Mouse (Mus musculus) limb, embryonic 13.5 days (tissue): ENCODE measurements at regions not wholly inside any gene's neighbourhood (a gene's known extent, or its start where the extent isn't known, plus 50 kb on each side); places are given as distances from the start of the nearest gene placed in this dataset.
"Not testable (repeated sequence)": the region's sequence is repeated elsewhere in the genome, so short reads cannot be mapped to it uniquely, and the experiment has no call there.

Experiments
- ATAC-seq: fragments of 200-750 bp; cut with Nextera tagmentation; 2 replicates; pipeline ENCODE4 v1.8.0; 2017; ENCODE audit warnings: low read depth, moderate number of reproducible peaks, moderate TSS enrichment; ENCODE audit not compliant: low FRiP score
- H3K27ac ChIP-seq: fragments of 300-500 bp; sonication (generic); 2 replicates; pipeline ENCODE4 v1.5.1; 2015; ENCODE audit warnings: inconsistent platforms, mild to moderate bottlenecking, moderate library complexity
- H3K27me3 ChIP-seq: fragments of 300-500 bp; sonication (generic); 2 replicates; pipeline ENCODE4 v1.6.1; 2015; ENCODE audit warnings: mild to moderate bottlenecking, inconsistent platforms
- H3K36me3 ChIP-seq: fragments of 300-500 bp; sonication (generic); 2 replicates; pipeline ENCODE4 v1.6.1; 2015; ENCODE audit warnings: inconsistent platforms, mild to moderate bottlenecking, moderate library complexity
- H3K4me1 ChIP-seq: fragments of 300-500 bp; sonication (generic); 2 replicates; pipeline ENCODE4 v1.6.1; 2015; ENCODE audit warnings: inconsistent platforms
- H3K4me2 ChIP-seq: fragments of 300-500 bp; sonication (generic); replicated peaks from 2 replicates; pipeline ENCODE4 v1.6.1; 2015; ENCODE audit warnings: inconsistent platforms, mild to moderate bottlenecking, moderate library complexity
- H3K4me3 ChIP-seq: fragments of 300-500 bp; sonication (generic); 2 replicates; pipeline ENCODE4 v1.5.1; 2015; ENCODE audit warnings: moderate library complexity, mild to moderate bottlenecking, inconsistent platforms
- H3K9ac ChIP-seq: fragments of 300-500 bp; sonication (generic); 2 replicates; pipeline ENCODE4 v1.6.1; 2015; ENCODE audit warnings: mild to moderate bottlenecking, inconsistent platforms
- H3K9me3 ChIP-seq: fragments of 300-500 bp; sonication (generic); 2 replicates; pipeline ENCODE4 v1.6.1; 2016; ENCODE audit warnings: inconsistent platforms
- WGBS: fragments of 180-500 bp; shearing (Covaris S2); methylation state at CpG from one replicate; pipeline ENCODE4 v1.1.7; 2015; 5-methylcytosine and 5-hydroxymethylcytosine counted together

GRCm38 (mm10) chr12:20684471-20684870 is 305.8 kb upstream of the Asap2 start:
- not testable (repeated sequence) for H3K4me2 ChIP-seq, H3K27me3 ChIP-seq, H3K27ac ChIP-seq, H3K4me3 ChIP-seq, H3K36me3 ChIP-seq, H3K9ac ChIP-seq, ATAC-seq, H3K4me1 ChIP-seq
- 85% methylated on average over 3 of the region's 3 CpGs for WGBS
- peaks cover 68% of the 10 kb centered on the region for H3K9me3 ChIP-seq

GRCm38 (mm10) chr12:20697276-20697675 is 293.0 kb upstream of the Asap2 start:
- H3K4me3 ChIP-seq, H3K27me3 ChIP-seq, H3K9ac ChIP-seq, H3K36me3 ChIP-seq, ATAC-seq, H3K4me2 ChIP-seq, H3K27ac ChIP-seq, H3K4me1 ChIP-seq: not testable (repeated sequence)
- peaks cover 15% of the 10 kb centered on the region; the same call in 1 of the 2 replicates for H3K9me3 ChIP-seq
- WGBS: 67% methylated on average over 3 of the region's 3 CpGs
